Mouse (Mus musculus) hindbrain, postnatal 0 days (tissue): ENCODE measurements around the gene Hoxc8. TPM values are rescaled to one million over a fixed set of nuclear protein-coding genes. Genes with fewer than 3 reads are reported as not detected.

Source experiments
- ATAC-seq: fragments of 200-750 bp; cut with Nextera tagmentation; 2 replicates; pipeline ENCODE4 v1.8.0; 2017; ENCODE audit warnings: mild to moderate bottlenecking, moderate TSS enrichment, moderate library complexity
- DNase-seq: peaks from one replicate; pipeline ENCODE4 v3.0.0-alpha.2; 2015; ENCODE audit warnings: low spot score
- H3K27ac ChIP-seq: fragments of 300-500 bp; sonication (generic); 2 replicates; pipeline ENCODE4 v1.5.1; 2014; ENCODE audit warnings: mild to moderate bottlenecking
- H3K27me3 ChIP-seq: fragments of 300-500 bp; sonication (generic); 2 replicates; pipeline ENCODE4 v1.6.1; 2014; ENCODE audit warnings: low read length, mixed read lengths; ENCODE audit not compliant: insufficient read depth
- H3K36me3 ChIP-seq: fragments of 300-500 bp; sonication (generic); 2 replicates; pipeline ENCODE4 v1.6.1; 2014; ENCODE audit warnings: low read length, mixed read lengths; ENCODE audit not compliant: insufficient read depth
- H3K4me1 ChIP-seq: fragments of 300-500 bp; sonication (generic); 2 replicates; pipeline ENCODE4 v1.6.1; 2014; ENCODE audit warnings: antibody characterized with exemption, low read length, mixed read lengths; ENCODE audit not compliant: insufficient read depth
- H3K4me2 ChIP-seq: fragments of 300-500 bp; sonication (generic); 2 replicates; pipeline ENCODE4 v1.6.1; 2014; ENCODE audit warnings: low read depth, mild to moderate bottlenecking, low read length, moderate library complexity, mixed read lengths
- H3K4me3 ChIP-seq: fragments of 300-500 bp; sonication (generic); 2 replicates; pipeline ENCODE4 v1.5.1; 2014; ENCODE audit warnings: low read length
- H3K9ac ChIP-seq: fragments of 300-500 bp; sonication (generic); replicated peaks from 2 replicates; pipeline ENCODE4 v1.6.1; 2014; ENCODE audit warnings: mild to moderate bottlenecking, low read length, moderate library complexity, mixed read lengths
- H3K9me3 ChIP-seq: fragments of 300-500 bp; sonication (generic); 2 replicates; pipeline ENCODE4 v1.6.1; 2016; ENCODE audit warnings: low read length, mixed read lengths
- CTCF ChIP-seq: IDR thresholded peaks from 2 replicates; pipeline ENCODE4 v1.5.1; 2016; ENCODE audit warnings: antibody characterized with exemption, control low read depth, low read depth
- WGBS: fragments of 180-500 bp; shearing (Covaris S2); extraction: QIAGEN DNeasy Blood & Tissue Kit; methylation state at CpG from one replicate; pipeline ENCODE4 v1.1.7; 2014; 5-methylcytosine and 5-hydroxymethylcytosine counted together
- polyA plus RNA-seq: library from polyadenylated mRNA; unstranded; fragments of >200 nt; fragmentation: Nextera tagmentation; extraction: Ambion mirVana; gene quantifications from 2 replicates; pipeline ENCODE4 v1.2.1, GENCODE M21; 2015
- total RNA-seq: library from RNA; depleted of rRNA; stranded (reverse); fragments of >200 nt; gene quantifications from 2 replicates; pipeline ENCODE4 v1.2.3, GENCODE M21; 2014

The Hoxc8 gene
- total and polyA plus RNA-seq, 2 experiments from 2014 or later: 0.26 TPM; not detected in 1

GRCm38 (mm10) chr15:102977423-102977974 lies 12.9 kb upstream of the Hoxc8 start:
- no peak for ATAC-seq
- TF ChIP-seq CTCF: no peak
- 4% methylated on average over 16 of the region's 16 CpGs for WGBS
- H3K4me3 ChIP-seq: no peak overlapping the region
- no peak overlapping the region for H3K9ac ChIP-seq
- peaks cover 84% of the 10 kb centered on the region for H3K27me3 ChIP-seq
- DNase-seq: no peak
- no peak overlapping the region for H3K4me2 ChIP-seq
- H3K36me3 ChIP-seq: no peaks in the 10 kb centered on the region
- H3K27ac ChIP-seq: no peak overlapping the region
- H3K4me1 ChIP-seq: no peaks in the 10 kb centered on the region
- no peaks in the 10 kb centered on the region for H3K9me3 ChIP-seq

- no peak overlapping the region for H3K4me3 ChIP-seq
- H3K27ac ChIP-seq: no peak overlapping the region
- no peak overlapping the region for H3K4me2 ChIP-seq
These were observed 11.5 kb upstream of the Hoxc8 start for GRCm38 (mm10) chr15:102978615-102979515.

GRCm38 (mm10) chr15:102979936-102980335 lies 10.5 kb upstream of the Hoxc8 start:
- Histone ChIP-seq H3K9ac (no peak overlapping the region), H3K4me1 (no peaks in the 10 kb centered on the region), H3K27me3 (peaks cover 83% of the 10 kb centered on the region), H3K36me3 (no peaks in the 10 kb centered on the region), H3K4me2 (no peak overlapping the region), H3K9me3 (no peaks in the 10 kb centered on the region), H3K27ac (no peak overlapping the region), H3K4me3 (no peak overlapping the region)
- no peak for DNase-seq
- no peak for TF ChIP-seq CTCF
- 0% methylated on average over 1 of the region's 1 CpGs for WGBS
- no peak for ATAC-seq

More at GRCm38 (mm10) chr15:102978615-102979515, 11.5 kb upstream of the Hoxc8 start:
- no peaks in the 10 kb centered on the region for H3K9me3 ChIP-seq
- DNase-seq (no peak), ATAC-seq (no peak)
- under 1% methylated on average over 13 of the region's 13 CpGs for WGBS
- H3K9ac ChIP-seq: no peak overlapping the region
- no peak for TF ChIP-seq CTCF
- no peaks in the 10 kb centered on the region for H3K36me3 ChIP-seq
- H3K4me1 ChIP-seq: no peaks in the 10 kb centered on the region
- peaks cover 84% of the 10 kb centered on the region for H3K27me3 ChIP-seq

GRCm38 (mm10) chr15:102980352-102980751 lies 10.1 kb upstream of the Hoxc8 start:
- no peak overlapping the region for H3K4me3 ChIP-seq
- H3K9ac ChIP-seq: no peak overlapping the region
- H3K27ac ChIP-seq: no peak overlapping the region
- 3% methylated on average over 11 of the region's 11 CpGs for whole genome bisulfite sequencing
- H3K4me1 ChIP-seq: no peaks in the 10 kb centered on the region
- TF ChIP-seq CTCF: no peak
- H3K36me3 ChIP-seq: no peaks in the 10 kb centered on the region
- H3K27me3 ChIP-seq: peaks cover 83% of the 10 kb centered on the region
- no peak overlapping the region for H3K4me2 ChIP-seq
- DNase-seq (no peak), ATAC-seq (no peak)
- H3K9me3 ChIP-seq: no peaks in the 10 kb centered on the region

- H3K4me2 ChIP-seq: peak overlapping the region; percentile 34; the same call in 1 of the 2 replicates
- H3K4me1 ChIP-seq: no peaks in the 10 kb centered on the region
- 0 out of 2 replicates have a peak overlapping the region, but pooled peaks have one; percentile 2 for H3K4me3 ChIP-seq
- no peak for DNase-seq
- ATAC-seq: no peak
- no peak for TF ChIP-seq CTCF
- WGBS: 1% methylated on average over 14 of the region's 14 CpGs
- no peak overlapping the region for H3K27ac ChIP-seq
- no peak overlapping the region for H3K9ac ChIP-seq
- no peaks in the 10 kb centered on the region for H3K36me3 ChIP-seq
- no peaks in the 10 kb centered on the region for H3K9me3 ChIP-seq
- peaks cover 83% of the 10 kb centered on the region for H3K27me3 ChIP-seq
These were observed 9.5 kb upstream of the Hoxc8 start for GRCm38 (mm10) chr15:102980912-102981311.

GRCm38 (mm10) chr15:102981379-102982288 lies 8.8 kb upstream of the Hoxc8 start:
- TF ChIP-seq CTCF: no peak
- no peaks in the 10 kb centered on the region for H3K36me3 ChIP-seq
- H3K4me3 ChIP-seq: peak overlapping the region; percentile 10; the same call in 1 of the 2 replicates
- H3K27me3 ChIP-seq: peaks cover 84% of the 10 kb centered on the region
- 1% methylated on average over 85 of the region's 88 CpGs for WGBS
- H3K9me3 ChIP-seq: no peaks in the 10 kb centered on the region
- DNase-seq: no peak
- H3K27ac ChIP-seq: no peak overlapping the region
- H3K9ac ChIP-seq: no peak overlapping the region
- peak overlapping the region; percentile 34; the same call in 1 of the 2 replicates for H3K4me2 ChIP-seq
- no peak for ATAC-seq
- no peaks in the 10 kb centered on the region for H3K4me1 ChIP-seq
